Mouse (Mus musculus): Measurements from ENCODE around the gene Ptprj. TPM values are rescaled to one million over a fixed set of nuclear protein-coding genes. Genes with fewer than 3 reads are reported as not detected.
A peak's percentile ranks its signal among the peaks of the same experiment; 100 is the strongest.
"Not testable (repeated sequence)": the region's sequence is repeated elsewhere in the genome, so short reads cannot be mapped to it uniquely, and the experiment has no call there.

The Ptprj gene
- polyA plus RNA-seq, 1 experiment from 2014 or later = 1.0 TPM

- H3K4me3 ChIP-seq = no peak overlapping the region
- H3K27ac ChIP-seq = no peak overlapping the region
- peaks cover 32% of the 10 kb centered on the region for H3K4me1 ChIP-seq
- peak; percentile 23 for DNase-seq (ENCODE audit: low spot score)
- H3K9me3 ChIP-seq (replicated peaks) = no peaks in the 10 kb centered on the region
- 85% methylated on average over 3 of the region's 3 CpGs for WGBS
- peaks cover 20% of the 10 kb centered on the region; the same call in 1 of the 2 replicates for H3K27me3 ChIP-seq (ENCODE audit: low read depth, poor library complexity, severe bottlenecking)
- H3K36me3 ChIP-seq = no peaks in the 10 kb centered on the region
Observed at GRCm38 (mm10) chr2:90575116-90575515, 5.3 kb downstream of the Ptprj start.

GRCm38 (mm10) chr2:90574536-90574935 is 5.9 kb downstream of the Ptprj start:
- DNase-seq (ENCODE audit: low spot score) = no peak
- peaks cover 26% of the 10 kb centered on the region for H3K4me1 ChIP-seq
- H3K36me3 ChIP-seq = no peaks in the 10 kb centered on the region
- no peaks in the 10 kb centered on the region for H3K9me3 ChIP-seq (replicated peaks)
- peaks cover 20% of the 10 kb centered on the region; the same call in 1 of the 2 replicates for H3K27me3 ChIP-seq (ENCODE audit: low read depth, poor library complexity, severe bottlenecking)
- 72% methylated on average over 8 of the region's 8 CpGs for WGBS
- no peak overlapping the region for H3K4me3 ChIP-seq
- no peak overlapping the region for H3K27ac ChIP-seq

GRCm38 (mm10) chr2:90573640-90574526 is 6.6 kb downstream of the Ptprj start:
- 83% methylated on average over 17 of the region's 17 CpGs for WGBS
- Histone ChIP-seq H3K4me1 (peaks cover 20% of the 10 kb centered on the region), H3K27me3 (ENCODE audit: low read depth, poor library complexity, severe bottlenecking) (peaks cover 18% of the 10 kb centered on the region; the same call in 1 of the 2 replicates), H3K4me3 (no peak overlapping the region), H3K36me3 (no peaks in the 10 kb centered on the region), H3K27ac (no peak overlapping the region), H3K9me3 (replicated peaks) (no peaks in the 10 kb centered on the region)
- DNase-seq (ENCODE audit: low spot score) = peak; percentile 29

- no peaks in the 10 kb centered on the region for H3K9me3 ChIP-seq (replicated peaks)
- H3K27ac ChIP-seq = no peak overlapping the region
- 0 out of 2 replicates have a peak, but pooled peaks cover 6% of the 10 kb centered on the region for H3K27me3 ChIP-seq (ENCODE audit: low read depth, poor library complexity, severe bottlenecking)
- DNase-seq (ENCODE audit: low spot score) = peak; percentile 26
- H3K4me3 ChIP-seq = no peak overlapping the region
- WGBS = 35% methylated on average over 5 of the region's 5 CpGs
- peaks cover 16% of the 10 kb centered on the region for H3K4me1 ChIP-seq
- no peaks in the 10 kb centered on the region for H3K36me3 ChIP-seq
Observed at GRCm38 (mm10) chr2:90572126-90572525, 8.3 kb downstream of the Ptprj start.

GRCm38 (mm10) chr2:90571399-90571798 is 9.0 kb downstream of the Ptprj start:
- H3K4me1 ChIP-seq = peaks cover 16% of the 10 kb centered on the region
- H3K4me3 ChIP-seq; H3K27me3 ChIP-seq (ENCODE audit: low read depth, poor library complexity, severe bottlenecking); H3K9me3 ChIP-seq (replicated peaks); H3K36me3 ChIP-seq; H3K27ac ChIP-seq: not testable (repeated sequence)
- WGBS = 91% methylated on average over 6 of the region's 6 CpGs
- peak; percentile 14 for DNase-seq (ENCODE audit: low spot score)

GRCm38 (mm10) chr2:90570871-90571270 is 9.6 kb downstream of the Ptprj start:
- Histone ChIP-seq H3K36me3 (no peaks in the 10 kb centered on the region), H3K27ac (no peak overlapping the region), H3K4me3 (no peak overlapping the region), H3K9me3 (replicated peaks) (no peaks in the 10 kb centered on the region), H3K27me3 (ENCODE audit: low read depth, poor library complexity, severe bottlenecking) (0 out of 2 replicates have a peak, but pooled peaks cover 1% of the 10 kb centered on the region), H3K4me1 (peaks cover 16% of the 10 kb centered on the region)
- 95% methylated on average over 2 of the region's 2 CpGs for WGBS
- no peak for DNase-seq (ENCODE audit: low spot score)

- WGBS = 90% methylated on average over 10 of the region's 10 CpGs
- Histone ChIP-seq H3K36me3 (no peaks in the 10 kb centered on the region), H3K4me1 (peaks cover 16% of the 10 kb centered on the region), H3K27me3 (ENCODE audit: low read depth, poor library complexity, severe bottlenecking) (no peaks in the 10 kb centered on the region), H3K9me3 (replicated peaks) (no peaks in the 10 kb centered on the region), H3K27ac (no peak overlapping the region), H3K4me3 (no peak overlapping the region)
- DNase-seq (ENCODE audit: low spot score) = no peak
Observed at GRCm38 (mm10) chr2:90570216-90570615, 10.2 kb downstream of the Ptprj start.

GRCm38 (mm10) chr2:90568961-90569481 is 11.4 kb downstream of the Ptprj start:
- H3K4me3 ChIP-seq = no peak overlapping the region
- no peaks in the 10 kb centered on the region for H3K36me3 ChIP-seq
- peaks cover 10% of the 10 kb centered on the region for H3K4me1 ChIP-seq
- H3K27me3 ChIP-seq (ENCODE audit: low read depth, poor library complexity, severe bottlenecking) = no peaks in the 10 kb centered on the region
- DNase-seq (ENCODE audit: low spot score) = no peak
- WGBS = 83% methylated on average over 7 of the region's 7 CpGs
- H3K27ac ChIP-seq = no peak overlapping the region
- H3K9me3 ChIP-seq (replicated peaks) = no peaks in the 10 kb centered on the region

GRCm38 (mm10) chr2:90568091-90568490 is 12.4 kb downstream of the Ptprj start:
- no peak for DNase-seq (ENCODE audit: low spot score)
- 91% methylated on average over 7 of the region's 7 CpGs for WGBS

GRCm38 (mm10) chr2:90566773-90567528 is 13.5 kb downstream of the Ptprj start:
- Histone ChIP-seq H3K27me3 (ENCODE audit: low read depth, poor library complexity, severe bottlenecking) (no peaks in the 10 kb centered on the region), H3K27ac (no peak overlapping the region), H3K4me1 (peaks cover 6% of the 10 kb centered on the region), H3K36me3 (no peaks in the 10 kb centered on the region), H3K4me3 (no peak overlapping the region), H3K9me3 (replicated peaks) (no peaks in the 10 kb centered on the region)
- WGBS = 87% methylated on average over 8 of the region's 8 CpGs
- no peak for DNase-seq (ENCODE audit: low spot score)

More at GRCm38 (mm10) chr2:90568091-90568490, 12.4 kb downstream of the Ptprj start:
- no peak overlapping the region for H3K4me3 ChIP-seq
- H3K4me1 ChIP-seq = peaks cover 8% of the 10 kb centered on the region
- H3K36me3 ChIP-seq = no peaks in the 10 kb centered on the region
- H3K9me3 ChIP-seq (replicated peaks) = no peaks in the 10 kb centered on the region
- H3K27ac ChIP-seq = no peak overlapping the region
- no peaks in the 10 kb centered on the region for H3K27me3 ChIP-seq (ENCODE audit: low read depth, poor library complexity, severe bottlenecking)

- no peak overlapping the region for H3K27ac ChIP-seq
- H3K36me3 ChIP-seq = no peaks in the 10 kb centered on the region
- DNase-seq (ENCODE audit: low spot score) = no peak
- H3K4me1 ChIP-seq = peaks cover 9% of the 10 kb centered on the region
- no peaks in the 10 kb centered on the region for H3K9me3 ChIP-seq (replicated peaks)
- WGBS = 69% methylated on average over 7 of the region's 7 CpGs
- no peak overlapping the region for H3K4me3 ChIP-seq
- H3K27me3 ChIP-seq (ENCODE audit: low read depth, poor library complexity, severe bottlenecking) = no peaks in the 10 kb centered on the region
Observed at GRCm38 (mm10) chr2:90566046-90566445, 14.4 kb downstream of the Ptprj start.

GRCm38 (mm10) chr2:90565192-90565929 is 15.1 kb downstream of the Ptprj start:
- no peak overlapping the region for H3K27ac ChIP-seq
- no peak for DNase-seq (ENCODE audit: low spot score)

More at GRCm38 (mm10) chr2:90565192-90565929, 15.1 kb downstream of the Ptprj start:
- Histone ChIP-seq H3K9me3 (replicated peaks) (no peaks in the 10 kb centered on the region), H3K27me3 (ENCODE audit: low read depth, poor library complexity, severe bottlenecking) (no peaks in the 10 kb centered on the region), H3K36me3 (no peaks in the 10 kb centered on the region), H3K4me3 (no peak overlapping the region), H3K4me1 (peaks cover 16% of the 10 kb centered on the region)
- WGBS = 95% methylated on average over 7 of the region's 7 CpGs
